Mouse (Mus musculus) midbrain, embryonic 12.5 days (tissue): ENCODE results near the gene Eif6. TPM values are rescaled to one million over a fixed set of nuclear protein-coding genes. Genes with fewer than 3 reads are reported as not detected.
A peak's percentile ranks its signal among the peaks of the same experiment; 100 is the strongest.
"Not testable (repeated sequence)": the region's sequence is repeated elsewhere in the genome, so short reads cannot be mapped to it uniquely, and the experiment has no call there.

Experiments used
- ATAC-seq: fragments of 200-750 bp; cut with Nextera tagmentation; 2 replicates; pipeline ENCODE4 v1.8.0; 2017; ENCODE audit warnings: low read depth, moderate TSS enrichment, moderate library complexity; ENCODE audit not compliant: low FRiP score
- H3K27ac ChIP-seq: fragments of 300-500 bp; sonication (generic); replicated peaks from 2 replicates; pipeline ENCODE4 v1.5.1; 2016; ENCODE audit warnings: mild to moderate bottlenecking
- H3K27me3 ChIP-seq: fragments of 300-500 bp; sonication (generic); 2 replicates; pipeline ENCODE4 v1.6.1; 2016; ENCODE audit warnings: mild to moderate bottlenecking
- H3K36me3 ChIP-seq: fragments of 300-500 bp; sonication (generic); 2 replicates; pipeline ENCODE4 v1.6.1; 2016
- H3K4me1 ChIP-seq: fragments of 300-500 bp; sonication (generic); 2 replicates; pipeline ENCODE4 v1.6.1; 2016
- H3K4me2 ChIP-seq: fragments of 300-500 bp; sonication (generic); replicated peaks from 2 replicates; pipeline ENCODE4 v1.6.1; 2016; ENCODE audit warnings: mild to moderate bottlenecking, moderate library complexity
- H3K4me3 ChIP-seq: fragments of 300-500 bp; sonication (generic); 2 replicates; pipeline ENCODE4 v1.5.1; 2016; ENCODE audit warnings: mild to moderate bottlenecking
- H3K9ac ChIP-seq: fragments of 300-500 bp; sonication (generic); replicated peaks from 2 replicates; pipeline ENCODE4 v1.6.1; 2016; ENCODE audit warnings: mild to moderate bottlenecking, moderate library complexity
- H3K9me3 ChIP-seq: fragments of 300-500 bp; sonication (generic); 2 replicates; pipeline ENCODE4 v1.6.1; 2016; ENCODE audit warnings: mild to moderate bottlenecking
- WGBS: fragments of 180-500 bp; shearing (Covaris S2); methylation state at CpG from one replicate; pipeline ENCODE4 v1.1.7; 2016; 5-methylcytosine and 5-hydroxymethylcytosine counted together
- polyA plus RNA-seq: library from polyadenylated mRNA; unstranded; fragments of >200 nt; fragmentation: Nextera tagmentation; extraction: Ambion mirVana; gene quantifications from 2 replicates; pipeline ENCODE4 v1.2.1, GENCODE M21; 2016

Gene Eif6
- polyA plus RNA-seq, 1 experiment from 2014 or later = 179 TPM

DNA sequence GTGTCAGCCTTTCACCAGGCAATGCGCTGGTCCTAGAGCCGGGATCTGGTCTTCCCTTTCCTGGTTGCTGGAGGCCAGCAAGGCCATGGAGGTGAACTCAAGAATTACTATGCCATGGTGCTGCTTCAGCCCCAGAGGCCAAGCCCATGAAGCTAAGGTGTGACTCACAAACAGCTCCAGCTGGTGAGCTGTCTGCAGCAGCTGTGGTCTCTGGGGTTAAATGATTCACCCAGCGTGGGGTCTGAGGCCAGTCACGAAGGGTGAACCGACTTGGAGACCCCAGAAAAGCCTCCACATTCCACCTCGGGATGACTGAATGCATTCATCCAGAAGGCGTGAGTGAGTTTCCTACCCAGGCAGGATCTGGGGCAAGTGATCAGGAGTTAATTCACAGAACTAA lies 23.4 kb upstream of the Eif6 start:
- WGBS = 84% methylated on average over 7 of the region's 7 CpGs
- no peak for ATAC-seq
- Histone ChIP-seq H3K4me1 (no peaks in the 10 kb centered on the region), H3K9me3 (no peaks in the 10 kb centered on the region), H3K27ac (no peak overlapping the region), H3K27me3 (no peaks in the 10 kb centered on the region), H3K4me3 (no peak overlapping the region), H3K9ac (no peak overlapping the region), H3K4me2 (no peak overlapping the region), H3K36me3 (peaks cover 51% of the 10 kb centered on the region)

DNA sequence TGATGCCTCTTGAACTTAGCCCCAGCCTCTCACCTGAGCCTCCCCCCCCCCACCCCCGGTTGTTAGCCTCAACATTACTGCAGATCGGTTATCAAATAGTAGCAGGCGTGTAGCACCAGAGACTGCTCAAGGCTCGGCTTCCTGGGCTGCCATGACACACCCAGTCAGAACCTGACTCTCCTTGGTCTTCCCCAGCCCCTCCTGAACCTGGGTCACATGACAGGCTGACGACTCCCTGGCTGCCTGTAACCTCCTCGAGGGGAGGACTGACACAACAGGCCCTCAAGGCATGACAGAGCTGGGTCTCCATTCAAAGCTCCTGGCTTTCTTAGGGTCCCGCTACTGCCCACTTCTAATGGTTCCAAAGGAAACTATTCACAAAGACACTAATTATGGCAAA lies 22.7 kb upstream of the Eif6 start:
- no peak overlapping the region for H3K9ac ChIP-seq
- no peaks in the 10 kb centered on the region for H3K4me1 ChIP-seq
- no peaks in the 10 kb centered on the region for H3K27me3 ChIP-seq
- no peaks in the 10 kb centered on the region for H3K9me3 ChIP-seq
- no peak overlapping the region for H3K4me2 ChIP-seq
- no peak overlapping the region for H3K27ac ChIP-seq
- no peak for ATAC-seq
- WGBS = 70% methylated on average over 7 of the region's 7 CpGs
- H3K4me3 ChIP-seq = no peak overlapping the region
- peaks cover 51% of the 10 kb centered on the region for H3K36me3 ChIP-seq

DNA sequence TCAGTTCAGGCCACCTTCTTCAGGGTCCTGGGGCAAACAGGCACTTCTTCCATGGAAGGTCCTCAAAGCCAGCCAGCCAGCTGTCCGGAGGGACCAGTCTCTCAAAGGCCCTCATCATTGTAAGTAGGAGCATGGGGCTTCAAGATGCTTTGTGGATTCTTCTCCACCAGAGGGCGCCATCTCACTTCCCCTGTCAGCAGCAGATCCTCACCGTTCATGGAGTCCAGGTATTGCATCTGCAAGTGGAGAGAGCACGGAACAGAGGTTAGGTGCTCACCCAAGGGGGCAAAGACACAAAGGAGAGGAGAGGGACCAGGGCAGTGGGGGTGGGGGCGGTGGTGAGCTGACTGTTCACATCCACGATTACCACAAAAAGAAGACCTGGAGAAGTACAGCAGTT lies 21.6 kb upstream of the Eif6 start:
- Histone ChIP-seq H3K36me3 (peaks cover 51% of the 10 kb centered on the region), H3K4me1 (no peaks in the 10 kb centered on the region), H3K9ac (no peak overlapping the region), H3K4me3 (no peak overlapping the region), H3K27me3 (no peaks in the 10 kb centered on the region), H3K27ac (no peak overlapping the region), H3K4me2 (no peak overlapping the region), H3K9me3 (no peaks in the 10 kb centered on the region)
- ATAC-seq = no peak
- 37% methylated on average over 6 of the region's 6 CpGs for WGBS

DNA sequence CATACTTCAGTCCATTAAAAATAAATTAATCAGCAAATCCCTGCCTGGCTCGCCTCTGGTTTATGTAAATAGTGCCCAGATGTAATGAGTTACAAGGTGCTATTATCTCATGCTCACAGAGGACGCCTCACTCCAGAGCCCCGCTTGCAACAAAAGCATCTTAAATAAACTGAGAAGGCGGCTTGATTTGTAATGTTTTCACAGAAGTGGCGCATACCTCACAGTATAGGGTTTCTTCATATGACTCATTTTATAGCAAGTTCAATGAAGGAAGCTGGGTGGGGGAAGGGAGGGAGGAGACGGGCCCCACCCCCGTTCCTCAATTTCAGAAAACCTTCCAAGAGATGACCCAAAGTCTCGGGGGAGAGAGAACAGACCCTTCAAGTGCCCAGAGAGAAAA lies 20.2 kb upstream of the Eif6 start:
- no peak for ATAC-seq
- peaks cover 49% of the 10 kb centered on the region for H3K36me3 ChIP-seq
- no peak overlapping the region for H3K4me3 ChIP-seq

DNA sequence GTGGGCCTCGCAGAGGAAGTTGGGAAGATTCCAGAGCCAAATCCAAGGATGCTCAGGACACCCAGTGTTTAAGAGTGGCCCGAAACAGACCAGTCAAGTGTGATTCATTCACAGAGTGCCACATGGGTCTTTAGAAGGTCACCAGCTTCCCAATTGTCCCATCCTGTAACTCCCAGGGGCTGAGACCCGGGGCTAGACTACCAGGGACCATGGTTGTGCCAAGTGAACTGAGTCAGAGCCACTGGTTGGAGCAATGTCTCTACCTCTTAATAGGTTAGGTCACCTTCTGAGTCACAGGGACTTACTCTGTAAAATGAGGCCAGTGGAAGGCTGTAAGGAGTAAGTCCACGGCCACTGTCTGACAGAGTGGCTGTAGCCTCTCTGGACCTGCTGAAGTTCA lies 12.2 kb upstream of the Eif6 start:
- Histone ChIP-seq H3K27ac (no peak overlapping the region), H3K4me2 (no peak overlapping the region), H3K27me3 (no peaks in the 10 kb centered on the region), H3K36me3 (no peaks in the 10 kb centered on the region), H3K4me1 (no peaks in the 10 kb centered on the region), H3K9me3 (no peaks in the 10 kb centered on the region), H3K4me3 (no peak overlapping the region), H3K9ac (no peak overlapping the region)
- ATAC-seq = no peak
- 89% methylated on average over 4 of the region's 4 CpGs for WGBS

More for the DNA sequence above, 20.2 kb upstream of the Eif6 start:
- Histone ChIP-seq H3K4me2 (no peak overlapping the region), H3K27me3 (no peaks in the 10 kb centered on the region), H3K27ac (no peak overlapping the region), H3K4me1 (no peaks in the 10 kb centered on the region), H3K9me3 (no peaks in the 10 kb centered on the region), H3K9ac (no peak overlapping the region)
- WGBS = 85% methylated on average over 8 of the region's 8 CpGs

DNA sequence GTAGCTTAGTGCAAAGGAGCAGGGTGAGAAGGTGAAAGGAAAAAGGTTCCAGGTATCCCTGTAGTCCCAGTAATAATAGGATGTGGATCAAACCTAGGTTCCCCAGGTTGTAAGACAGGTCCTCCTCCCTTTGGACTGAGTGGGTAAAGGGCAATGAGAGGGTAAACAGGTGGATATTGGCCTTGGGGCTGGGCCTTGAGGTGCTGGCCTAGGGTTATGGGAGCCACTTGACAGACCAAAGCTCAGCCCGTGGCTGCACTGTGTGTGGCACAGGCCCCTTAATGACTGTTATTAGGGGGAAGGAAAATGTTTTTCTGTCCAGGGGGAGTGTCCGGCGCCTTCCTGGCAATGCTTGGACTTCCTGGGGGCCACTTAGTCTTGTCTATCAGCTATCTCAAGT lies 11.2 kb upstream of the Eif6 start:
- 75% methylated on average over 3 of the region's 3 CpGs for WGBS
- H3K36me3 ChIP-seq = no peaks in the 10 kb centered on the region
- H3K4me2 ChIP-seq = no peak overlapping the region
- H3K27ac ChIP-seq = no peak overlapping the region
- ATAC-seq = no peak
- H3K9ac ChIP-seq = no peak overlapping the region
- H3K4me3 ChIP-seq = no peak overlapping the region
- H3K9me3 ChIP-seq = no peaks in the 10 kb centered on the region
- no peaks in the 10 kb centered on the region for H3K4me1 ChIP-seq
- H3K27me3 ChIP-seq = no peaks in the 10 kb centered on the region

DNA sequence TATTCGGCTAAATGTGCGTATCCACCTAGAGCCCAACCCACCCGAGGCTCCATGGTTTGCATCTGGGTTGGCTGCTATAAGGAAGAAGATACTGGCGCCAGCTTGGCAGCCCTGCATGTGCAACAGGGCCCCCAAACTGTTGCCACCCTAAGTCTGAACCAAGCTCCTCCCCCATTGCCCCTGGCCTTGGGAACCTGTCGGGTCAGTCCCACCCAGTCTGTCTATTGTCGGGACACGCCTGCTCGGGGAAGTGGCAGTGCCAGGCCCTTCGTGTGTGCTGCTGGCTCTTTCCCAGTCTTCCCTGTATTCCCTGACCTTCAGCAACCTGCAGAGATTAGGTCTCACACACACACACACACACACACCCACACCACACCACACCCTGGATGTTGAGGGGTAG lies 8.0 kb upstream of the Eif6 start, which contains the start of gene Fam83c:
Fam83c (minus strand) TSS at position 123 of the 400 bp plus-strand sequence.
- Histone ChIP-seq H3K4me2 (no peak within 1 kb of the TSS), H3K9ac (no peak within 1 kb of the TSS), H3K9me3 (no peaks in the 10 kb centered on the region), H3K27me3 (no peaks in the 10 kb centered on the region), H3K4me1 (no peaks in the 10 kb centered on the region), H3K4me3 (no peak within 1 kb of the TSS), H3K36me3 (no peaks in the 10 kb centered on the region), H3K27ac (no peak within 1 kb of the TSS)
- WGBS = 70% methylated on average over 9 of the region's 9 CpGs
- no peak for ATAC-seq

DNA sequence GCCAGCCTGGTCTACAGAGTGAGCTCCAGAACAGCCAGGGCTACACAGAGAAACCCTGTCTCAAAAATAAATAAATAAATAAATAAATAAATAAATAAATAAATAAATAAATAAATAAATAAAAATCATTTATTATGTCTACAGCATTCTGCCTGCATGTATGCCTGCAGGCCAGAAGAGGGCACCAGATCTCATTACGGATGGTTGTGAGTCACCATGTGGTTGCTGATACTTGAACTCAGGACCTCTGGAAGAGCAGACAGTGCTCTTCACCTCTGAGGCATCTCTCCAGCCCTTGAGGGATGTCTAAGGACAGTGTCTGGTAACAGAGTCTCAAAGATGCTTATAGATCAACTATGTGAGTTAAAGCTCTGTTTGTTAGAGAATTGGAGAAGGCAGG lies 5.4 kb upstream of the Eif6 start:
- H3K4me3 ChIP-seq, H3K9me3 ChIP-seq, H3K27ac ChIP-seq, H3K36me3 ChIP-seq, H3K4me2 ChIP-seq, H3K4me1 ChIP-seq, H3K27me3 ChIP-seq, ATAC-seq, H3K9ac ChIP-seq: not testable (repeated sequence)
- 76% methylated on average over 1 of the region's 1 CpGs for WGBS

DNA sequence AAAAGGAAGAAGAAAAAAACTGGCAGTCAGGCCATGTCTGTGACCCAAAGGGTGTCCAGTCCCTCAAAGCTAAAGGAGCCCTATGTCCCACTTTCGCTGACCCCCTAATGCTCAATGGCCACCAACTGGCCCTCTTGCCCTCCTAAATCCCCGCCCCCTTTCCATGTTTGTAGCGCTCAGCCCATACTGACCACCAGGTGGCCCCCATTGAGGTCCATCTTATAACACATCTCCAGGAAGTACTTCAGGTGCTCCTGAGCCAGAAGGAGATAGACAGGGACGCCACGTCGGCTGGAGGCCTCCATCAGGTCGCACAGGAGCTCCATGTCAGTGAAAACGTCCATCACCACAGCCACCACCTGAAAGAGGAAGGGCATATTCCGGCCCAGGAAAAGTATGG lies 4.6 kb upstream of the Eif6 start:
- Histone ChIP-seq H3K4me3 (no peak overlapping the region), H3K27ac (no peak overlapping the region), H3K9me3 (no peaks in the 10 kb centered on the region), H3K27me3 (no peaks in the 10 kb centered on the region), H3K36me3 (no peaks in the 10 kb centered on the region), H3K4me2 (no peak overlapping the region), H3K4me1 (peaks cover 9% of the 10 kb centered on the region), H3K9ac (no peak overlapping the region)
- no peak for ATAC-seq
- WGBS = 62% methylated on average over 9 of the region's 9 CpGs

DNA sequence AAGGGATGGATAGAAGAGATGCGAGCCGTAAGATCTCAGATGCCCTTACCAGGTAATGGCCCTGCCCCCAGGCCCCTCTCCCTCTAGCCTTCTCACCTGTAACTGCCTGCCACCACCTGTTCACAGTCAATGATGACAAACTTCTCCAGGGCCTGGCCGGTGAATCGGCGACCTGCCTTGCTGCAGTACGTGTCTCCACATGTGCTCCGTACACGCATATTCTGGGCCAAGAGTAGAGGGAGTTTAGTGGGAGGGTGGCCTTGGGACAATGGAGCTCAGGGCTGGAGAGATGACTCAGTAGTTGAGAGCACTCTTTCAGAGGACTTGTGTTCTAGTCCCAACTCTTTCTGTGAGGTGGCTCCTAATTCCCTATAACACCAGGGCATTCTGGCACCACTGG lies 4.1 kb upstream of the Eif6 start:
- no peak overlapping the region for H3K9ac ChIP-seq
- no peaks in the 10 kb centered on the region for H3K36me3 ChIP-seq
- H3K27ac ChIP-seq = no peak overlapping the region
- WGBS = 93% methylated on average over 8 of the region's 8 CpGs
- H3K4me2 ChIP-seq = no peak overlapping the region
- no peak overlapping the region for H3K4me3 ChIP-seq
- H3K27me3 ChIP-seq = no peaks in the 10 kb centered on the region
- no peaks in the 10 kb centered on the region for H3K9me3 ChIP-seq
- no peak for ATAC-seq
- peaks cover 10% of the 10 kb centered on the region for H3K4me1 ChIP-seq

DNA sequence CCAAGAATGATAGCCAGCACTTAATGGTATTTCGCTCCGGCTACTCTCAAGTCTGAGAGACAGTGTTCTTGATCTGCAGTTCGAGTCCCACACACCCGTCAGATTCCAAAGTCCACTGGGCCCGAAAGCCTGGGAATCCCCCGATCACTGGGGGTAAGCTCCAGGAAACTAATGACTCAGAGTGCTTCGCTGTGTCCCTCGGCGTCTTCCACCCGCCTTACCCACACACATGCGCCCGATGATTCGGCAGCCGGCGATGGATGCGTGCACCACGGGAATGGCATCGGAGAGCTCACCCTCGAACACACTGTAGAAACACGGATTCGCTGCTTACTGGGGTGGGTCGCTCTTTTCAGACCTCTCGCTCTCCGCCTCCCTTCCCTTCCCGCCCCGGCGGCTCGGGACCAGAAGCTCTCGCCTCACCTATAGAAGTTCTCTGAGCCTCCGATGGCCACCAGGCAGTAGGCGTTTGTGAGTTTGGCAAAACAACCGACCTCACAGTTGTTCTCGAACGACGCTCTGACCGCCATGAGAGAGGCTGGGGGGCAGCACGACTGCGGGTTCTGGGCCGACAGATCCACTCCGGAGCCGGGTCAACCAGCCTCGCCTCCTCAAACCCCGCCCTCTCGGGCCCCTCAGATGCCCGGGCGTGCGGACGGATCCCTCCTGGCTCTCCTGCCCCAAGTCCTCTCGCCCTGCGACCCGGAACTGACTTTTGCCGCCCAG lies 658 bp downstream of the Eif6 start:
- no peaks in the 10 kb centered on the region for H3K27me3 ChIP-seq
- H3K9me3 ChIP-seq = no peaks in the 10 kb centered on the region
- peaks cover 28% of the 10 kb centered on the region for H3K36me3 ChIP-seq
- peak overlapping the region; percentile 88 for H3K9ac ChIP-seq
- H3K4me3 ChIP-seq = peak overlapping the region; percentile 96
- peaks cover 18% of the 10 kb centered on the region for H3K4me1 ChIP-seq
- H3K27ac ChIP-seq = peak overlapping the region; percentile 77
- 2% methylated on average over 52 of the region's 52 CpGs for WGBS
- H3K4me2 ChIP-seq = peak overlapping the region; percentile 92
- ATAC-seq = peak; percentile 50

DNA sequence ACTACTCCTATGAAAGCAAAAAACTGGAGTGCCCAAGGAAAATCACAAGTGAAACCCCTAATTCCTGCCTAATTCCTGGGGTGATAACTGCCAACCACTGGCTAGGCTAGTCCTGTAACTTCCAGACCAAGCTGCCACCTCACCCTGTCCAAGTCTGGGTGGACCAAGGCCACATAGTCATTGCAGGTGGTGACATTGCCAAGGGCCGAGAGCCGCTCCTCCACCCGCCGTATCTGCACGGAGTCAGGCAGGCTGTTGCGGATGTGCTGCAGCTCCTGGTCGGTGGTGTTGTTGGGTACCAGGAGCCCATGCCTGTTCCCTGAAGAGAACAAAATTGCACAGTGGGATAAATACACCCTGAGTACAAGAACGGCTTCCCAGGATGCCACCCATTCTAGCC lies 3.0 kb downstream of the Eif6 start:
- Histone ChIP-seq H3K36me3 (peaks cover 40% of the 10 kb centered on the region), H3K9me3 (no peaks in the 10 kb centered on the region), H3K4me3 (no peak overlapping the region), H3K27me3 (no peaks in the 10 kb centered on the region), H3K27ac (no peak overlapping the region), H3K9ac (no peak overlapping the region), H3K4me2 (no peak overlapping the region), H3K4me1 (peaks cover 28% of the 10 kb centered on the region)
- ATAC-seq = no peak
- WGBS = 98% methylated on average over 8 of the region's 8 CpGs

DNA sequence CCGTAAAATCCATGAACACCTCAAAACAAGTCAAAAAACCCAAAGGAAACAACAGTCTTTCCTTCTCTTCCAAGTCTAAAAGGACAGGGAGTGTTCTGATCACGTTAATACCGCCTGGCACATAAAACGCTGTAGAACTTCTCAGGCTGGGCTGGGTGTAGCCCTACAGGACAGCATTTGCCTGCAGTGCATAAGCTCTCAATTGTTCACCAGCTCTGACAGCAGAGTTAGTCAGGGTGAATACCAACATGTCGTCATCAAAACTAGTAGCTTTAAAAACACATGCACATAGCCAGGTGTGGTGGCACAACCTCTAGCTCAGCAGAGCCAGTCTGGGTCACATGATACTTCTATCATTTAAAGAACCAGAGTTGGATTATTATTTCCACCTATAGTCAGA lies 5.9 kb downstream of the Eif6 start:
- no peak overlapping the region for H3K4me2 ChIP-seq
- peaks cover 24% of the 10 kb centered on the region for H3K4me1 ChIP-seq
- no peak overlapping the region for H3K4me3 ChIP-seq
- no peak overlapping the region for H3K27ac ChIP-seq
- ATAC-seq = no peak
- no peaks in the 10 kb centered on the region for H3K27me3 ChIP-seq
- peaks cover 43% of the 10 kb centered on the region for H3K36me3 ChIP-seq
- H3K9ac ChIP-seq = no peak overlapping the region
- no peaks in the 10 kb centered on the region for H3K9me3 ChIP-seq
- 91% methylated on average over 5 of the region's 5 CpGs for WGBS
